Mouse (Mus musculus) heart, postnatal 0 days (tissue): ENCODE measurements at regions not wholly inside any gene's neighbourhood (a gene's known extent, or its start where the extent isn't known, plus 50 kb on each side); places are given as distances from the start of the nearest gene placed in this dataset.

Experiments
- CTCF ChIP-seq: IDR thresholded peaks from 2 replicates; pipeline ENCODE4 v1.5.1; 2016; ENCODE audit warnings: antibody characterized with exemption, control low read depth, low read depth
- EP300 ChIP-seq: IDR thresholded peaks from 2 replicates; pipeline ENCODE4 v1.6.1; 2016; ENCODE audit warnings: antibody characterized with exemption, low read depth

- no peak for TF ChIP-seq CTCF
- TF ChIP-seq EP300: no peak
Observed at GRCm38 (mm10) chr2:174004666-174005065, 71.4 kb upstream of the Stx16 start.
